Mouse (Mus musculus): ENCODE data around the gene Tcp1. TPM values are rescaled to one million over a fixed set of nuclear protein-coding genes. Genes with fewer than 3 reads are reported as not detected.

Gene Tcp1
- polyA plus RNA-seq, 1 experiment, result 138 TPM

DNA sequence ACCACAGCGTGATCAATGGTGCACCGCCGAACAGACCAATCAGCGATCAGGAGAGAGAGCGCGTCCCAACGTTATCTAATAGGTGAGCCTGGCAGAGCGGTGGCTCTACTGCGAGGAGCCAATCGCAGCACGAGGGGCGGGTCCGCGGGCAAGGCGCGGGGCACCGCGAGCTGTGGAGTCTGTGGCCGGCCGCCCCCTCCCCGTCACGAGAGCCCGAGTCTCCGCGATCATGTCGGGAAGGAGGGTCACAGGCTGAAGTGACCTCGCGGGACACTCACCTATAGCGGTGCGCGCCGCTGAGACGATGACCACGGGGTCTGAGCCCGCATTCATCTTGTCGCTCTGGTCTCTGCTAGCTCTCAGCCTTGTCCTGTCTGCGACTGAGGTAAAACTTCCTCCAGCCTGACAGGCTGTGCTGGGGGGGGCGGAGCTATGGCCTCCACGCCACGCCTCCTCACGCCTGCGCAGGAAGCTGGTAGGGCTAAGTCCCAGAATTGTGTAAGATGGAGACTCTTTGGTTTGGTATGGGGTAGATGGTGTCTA, 44.9 kb downstream of the Tcp1 start, which contains the start of gene Acat2:
TSS of gene Acat2 (minus strand) at position 417 of the 543 bp plus-strand sequence.
- DNase-seq (ENCODE audit: extremely low spot score in 1 of 2, low spot score in 1 of 2), result peak; percentile 90 to 95

DNA sequence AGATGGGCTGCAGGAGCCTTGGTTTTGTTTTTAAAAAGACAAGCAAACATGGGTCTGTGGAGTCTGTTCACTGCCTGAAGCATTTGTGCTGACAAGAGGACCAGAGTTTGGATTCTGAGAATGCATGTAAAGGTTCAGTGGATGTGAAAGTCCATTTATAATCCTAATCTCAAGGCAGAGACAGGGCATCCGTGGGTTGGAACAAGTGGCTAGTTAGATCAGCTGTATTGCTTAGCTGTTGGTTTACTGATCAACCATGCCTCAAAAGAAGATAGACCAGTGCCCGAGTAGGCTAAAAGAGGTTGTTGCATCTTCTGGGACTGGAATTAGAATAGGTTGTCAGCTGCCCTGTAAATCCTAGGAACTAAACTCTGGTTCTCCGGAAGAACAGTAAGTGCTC, 48.0 kb downstream of the Tcp1 start:
- DNase-seq (ENCODE audit: extremely low spot score in 1 of 2, low spot score in 1 of 2), result no peak

DNA sequence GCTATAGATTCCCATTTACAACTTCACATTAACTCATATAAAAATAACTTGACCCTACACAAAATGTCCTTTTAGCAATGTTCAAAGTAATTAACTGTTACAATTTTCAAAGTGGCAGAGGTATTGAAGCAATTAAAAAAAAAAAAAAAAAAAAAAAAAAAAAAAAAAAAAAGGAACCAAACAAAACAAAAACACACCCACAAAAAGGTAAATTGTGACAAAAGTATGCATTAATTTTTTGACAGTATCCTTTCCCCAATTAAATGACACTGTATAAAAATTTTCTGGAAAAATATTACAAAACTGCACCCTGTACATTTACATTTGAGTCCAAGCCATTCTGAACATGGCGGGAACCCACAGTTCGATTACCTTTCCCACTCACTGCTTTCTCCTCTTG, 51.7 kb downstream of the Tcp1 start:
- DNase-seq (ENCODE audit: extremely low spot score in 1 of 2, low spot score in 1 of 2), result no peak

DNA sequence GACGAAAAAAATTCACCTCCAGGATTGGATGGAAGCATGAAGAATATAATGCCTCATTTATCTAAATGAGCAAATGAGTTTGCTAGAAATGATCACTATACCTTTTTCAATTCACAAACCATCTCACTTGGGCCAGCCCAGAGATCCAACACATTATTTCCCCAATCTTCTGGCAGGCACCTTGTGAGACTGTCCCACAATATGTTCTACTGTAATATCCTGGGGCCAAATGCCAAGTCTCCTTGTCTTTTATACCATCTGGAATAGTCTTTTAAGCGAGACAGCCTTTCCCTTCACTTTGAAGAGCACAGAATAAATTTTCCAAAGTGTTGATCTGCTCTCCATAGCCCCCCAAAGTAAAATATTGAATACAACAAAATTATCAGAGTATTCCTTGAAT, 58.4 kb downstream of the Tcp1 start:
- no peak for DNase-seq (ENCODE audit: extremely low spot score in 1 of 2, low spot score in 1 of 2)

Other genes with a start within 250 kb of the Tcp1 start
- gene Slc22a1, start 239.9 kb upstream of the Tcp1 start, polyA plus RNA-seq (2012; rRNA removed), result 0.48 and 1.6 TPM in 2 replicates
- gene Igf2r, start 146.0 kb upstream of the Tcp1 start, polyA plus RNA-seq (2012; rRNA removed), result 12.7 and 14.8 TPM in 2 replicates
- 25.8 and 34.8 TPM in 2 replicates for gene Mas1, start 47.6 kb upstream of the Tcp1 start, polyA plus RNA-seq (2012; rRNA removed)
- gene Mrgprh, start 39.7 kb upstream of the Tcp1 start, polyA plus RNA-seq (2012; rRNA removed), result 0.22 and 0.23 TPM in 2 replicates
- gene Pnldc1, start 5.5 kb upstream of the Tcp1 start, polyA plus RNA-seq (2012; rRNA removed), result 3.8 and 4.3 TPM in 2 replicates
- gene Mrpl18, start 644 bp downstream of the Tcp1 start, polyA plus RNA-seq (2012; rRNA removed), result 55.8 and 56.9 TPM in 2 replicates
- gene Acat3, start 24.9 kb downstream of the Tcp1 start, polyA plus RNA-seq (2012; rRNA removed), result 4.1 and 6.0 TPM in 2 replicates
- 40.0 and 45.0 TPM in 2 replicates for gene Acat2, start 45.0 kb downstream of the Tcp1 start, polyA plus RNA-seq (2012; rRNA removed)
- gene Wtap, start 78.5 kb downstream of the Tcp1 start, polyA plus RNA-seq (2012; rRNA removed), result 53.6 and 66.9 TPM in 2 replicates
- 261 and 282 TPM in 2 replicates for gene Sod2, start 91.1 kb downstream of the Tcp1 start, polyA plus RNA-seq (2012; rRNA removed)
- not detected in 2 replicates for gene Gpr31b, start 136.6 kb downstream of the Tcp1 start, polyA plus RNA-seq (2012; rRNA removed)
- gene Tcp10b, start 145.4 kb downstream of the Tcp1 start, polyA plus RNA-seq (2012; rRNA removed), result 0.70 and 0.86 TPM in 2 replicates
- gene Unc93a, start 216.1 kb downstream of the Tcp1 start, polyA plus RNA-seq (2012; rRNA removed), result 0.06 and 0.08 TPM in 2 replicates